Mouse (Mus musculus) urinary bladder, postnatal 4 days (tissue): Measurements from ENCODE around the gene Gm49358.

ENCODE experiments used
- DNase-seq, 2 experiments: peaks; one replicate each; pipeline ENCODE4 v3.0.0; 2021 to 2022; ENCODE audit warnings: low spot score in 2 of 2

The Gm49358 gene

DNA sequence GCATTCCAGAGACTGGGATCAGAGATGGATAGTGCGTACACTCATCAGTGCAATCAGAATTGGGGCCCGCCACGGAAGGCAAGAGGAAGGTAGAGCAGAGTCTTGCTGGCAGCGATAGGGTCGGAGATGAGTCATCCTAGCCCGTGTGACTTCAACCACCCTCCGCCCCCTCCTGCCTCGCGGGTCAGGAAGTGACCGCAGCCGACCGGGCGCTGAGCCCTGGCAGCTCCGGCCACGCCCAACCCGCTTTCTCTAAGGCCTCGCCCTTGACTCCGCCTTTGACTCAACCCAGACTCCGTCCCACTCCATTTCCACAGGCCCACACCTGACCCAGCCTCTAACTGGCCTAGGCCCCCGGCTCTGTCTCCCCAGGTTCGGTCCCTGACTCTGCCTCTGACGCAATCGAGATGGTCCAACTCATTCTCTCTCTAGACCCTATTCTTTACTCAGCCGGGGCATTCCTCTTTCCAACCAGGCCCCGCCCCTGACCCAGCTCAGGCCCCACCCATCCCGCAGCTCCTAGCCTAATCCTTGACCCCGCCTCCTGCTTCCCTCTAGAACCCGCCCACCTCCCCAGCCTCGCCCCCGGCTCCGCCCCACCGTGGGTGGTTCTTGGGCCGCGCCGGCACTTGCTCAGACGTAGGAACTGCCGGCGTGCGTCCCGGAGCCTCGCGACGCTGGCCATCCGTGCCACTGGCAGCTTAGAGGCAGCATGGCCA, 14.8 kb downstream of the Gm49358 start, which contains the start of gene Nt5dc3:
Nt5dc3 (plus strand) TSS at position 608 of the 719 bp plus-strand sequence.
- DNase-seq = peak; percentile 95

DNA sequence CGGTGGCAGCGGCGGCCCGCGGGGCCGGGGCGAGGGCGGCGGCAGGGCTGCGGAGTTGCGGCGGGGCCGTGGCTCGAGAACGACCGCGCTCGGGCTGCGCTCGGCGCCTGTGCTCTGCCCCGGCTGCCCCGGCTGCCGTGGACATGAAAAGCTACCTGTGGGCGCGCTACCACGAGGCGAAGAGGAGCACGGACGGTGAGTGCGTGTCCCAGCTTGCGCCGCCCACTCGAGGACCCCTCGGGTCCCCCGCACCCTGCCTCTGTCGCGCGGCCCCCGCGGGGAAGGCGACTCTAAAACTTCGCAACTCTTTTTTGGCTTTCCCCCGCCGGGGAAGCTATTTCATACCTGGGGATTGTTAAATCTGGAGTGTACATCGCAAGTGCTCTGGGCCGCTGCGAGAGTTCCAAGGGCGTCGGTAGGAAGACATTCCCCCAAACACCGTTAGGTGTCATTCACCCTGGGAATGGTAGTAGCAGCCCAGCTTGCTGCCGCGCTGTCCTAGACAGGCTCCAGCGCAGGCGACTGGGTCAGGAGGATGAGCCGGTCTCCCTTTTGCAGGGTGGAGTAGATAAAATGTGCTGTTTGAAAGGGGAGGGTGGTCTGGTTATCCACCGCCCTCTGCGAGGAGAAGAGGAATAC, 15.5 kb downstream of the Gm49358 start:
- DNase-seq = no peak

DNA sequence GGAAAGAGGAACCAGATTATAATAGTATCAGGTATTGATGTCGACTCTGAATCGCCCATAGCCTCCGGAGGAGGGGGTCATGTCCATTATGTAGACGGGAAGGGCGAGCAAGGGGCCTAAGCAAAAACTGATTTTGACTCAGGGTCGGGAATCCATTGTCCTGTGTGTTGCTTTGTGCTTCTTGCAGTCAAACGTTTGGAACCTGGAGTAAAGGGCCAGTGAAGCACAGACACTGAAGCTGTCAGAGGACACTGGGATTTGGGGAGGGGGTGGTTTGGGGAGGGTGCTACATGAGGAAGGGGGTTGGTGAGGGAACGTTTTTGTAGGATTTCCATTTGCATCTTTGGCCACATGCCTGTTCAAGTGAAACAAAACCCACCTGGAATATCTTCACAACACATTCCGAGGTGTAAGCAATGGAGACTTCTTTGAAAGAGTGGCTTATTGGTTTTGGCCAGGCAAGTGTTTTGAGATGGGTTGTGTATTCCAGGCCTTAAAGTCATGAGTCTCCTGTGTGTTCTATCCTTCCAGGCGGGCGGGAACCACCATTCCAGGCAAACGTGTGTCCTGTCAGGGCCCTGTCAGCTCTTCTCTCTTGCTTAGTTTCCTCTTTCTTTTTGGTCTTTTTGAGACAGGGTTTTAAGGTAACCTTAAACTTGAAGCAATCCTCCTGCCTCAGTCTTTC, 16.2 kb downstream of the Gm49358 start:
- no peak for DNase-seq

DNA sequence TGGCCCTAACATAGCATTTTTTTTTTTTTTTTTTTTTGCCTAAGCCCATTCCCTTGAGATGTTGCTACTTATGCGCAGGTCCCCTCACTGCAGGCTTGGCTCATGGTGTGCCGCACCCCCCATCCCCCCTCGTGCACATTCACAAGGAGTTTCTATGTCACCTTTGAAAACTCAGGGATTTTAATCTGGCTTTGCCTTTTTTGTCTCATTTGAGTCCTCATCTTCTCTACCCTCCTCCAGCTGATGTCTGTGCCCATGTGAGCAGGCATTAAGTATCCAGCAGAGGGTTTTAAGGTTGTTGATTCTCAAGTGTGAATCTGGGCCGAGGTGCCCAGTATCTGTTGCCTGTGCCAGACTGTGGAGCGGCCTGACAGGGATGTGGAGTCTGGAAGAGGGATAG, 17.9 kb downstream of the Gm49358 start:
- no peak for DNase-seq

DNA sequence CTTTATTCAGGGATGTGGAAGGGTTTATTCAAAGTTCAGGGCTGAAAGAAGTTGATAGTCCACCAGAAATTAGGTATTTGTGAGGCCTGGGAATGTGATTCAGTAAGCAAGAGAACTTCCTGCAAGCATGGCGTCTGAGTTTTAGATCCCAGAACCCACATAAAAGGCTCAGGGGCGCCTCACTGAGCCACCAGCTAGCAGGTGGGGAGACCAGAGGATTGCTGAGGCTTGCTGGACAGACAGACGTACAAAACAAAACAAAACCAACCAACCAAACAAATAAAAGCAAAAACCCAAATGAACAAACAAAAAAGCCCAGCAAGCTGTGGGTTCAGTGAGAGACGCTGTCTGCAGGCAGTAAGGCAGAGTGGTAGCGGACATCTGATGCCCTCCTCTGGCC, 18.9 kb downstream of the Gm49358 start:
- DNase-seq = no peak

DNA sequence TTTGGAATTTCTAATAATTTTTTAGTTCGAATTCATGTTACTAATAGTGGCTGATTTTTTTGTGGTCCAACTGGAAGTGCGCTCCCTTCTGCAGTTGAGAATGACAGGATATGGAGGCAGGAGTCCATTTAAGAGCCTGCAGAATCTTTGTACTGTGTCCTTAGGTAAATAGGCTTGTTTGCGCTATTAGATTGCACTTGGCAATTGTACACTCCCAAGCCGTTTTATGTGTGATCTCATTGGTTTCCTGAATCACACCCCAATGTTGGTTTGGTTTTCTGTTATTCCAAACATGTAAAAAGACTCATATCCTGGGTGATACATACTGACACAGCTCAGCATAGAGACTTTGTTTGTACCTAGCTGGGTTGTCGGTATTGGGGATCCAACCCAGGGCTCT, 19.8 kb downstream of the Gm49358 start:
- no peak for DNase-seq

DNA sequence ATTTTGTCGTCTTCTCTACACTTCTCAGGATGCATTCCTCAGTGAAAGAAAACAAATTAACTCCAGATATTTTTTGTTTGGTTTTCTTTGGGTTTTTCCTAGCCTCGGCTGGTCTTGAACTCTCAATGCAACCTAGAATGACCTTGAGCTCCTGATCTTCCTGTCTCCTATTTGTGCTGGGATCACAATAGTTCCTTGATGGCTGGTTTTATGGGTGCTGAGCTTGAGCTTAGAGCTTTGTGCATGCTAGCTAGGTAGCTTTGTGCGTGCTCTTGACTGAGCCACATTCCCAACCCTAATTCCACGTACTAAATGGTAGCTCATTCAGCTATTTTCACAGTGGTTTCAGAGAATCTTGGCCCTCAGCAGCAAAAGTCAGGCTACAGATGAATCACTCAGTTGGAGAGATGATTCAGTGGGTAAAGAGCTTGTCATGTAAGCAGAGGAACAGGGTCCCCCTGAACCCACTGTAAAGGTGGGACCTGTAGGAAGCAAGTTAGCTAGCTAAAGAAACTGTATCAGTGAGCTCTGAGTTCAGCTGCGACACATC, 20.4 kb downstream of the Gm49358 start:
- no peak for DNase-seq

DNA sequence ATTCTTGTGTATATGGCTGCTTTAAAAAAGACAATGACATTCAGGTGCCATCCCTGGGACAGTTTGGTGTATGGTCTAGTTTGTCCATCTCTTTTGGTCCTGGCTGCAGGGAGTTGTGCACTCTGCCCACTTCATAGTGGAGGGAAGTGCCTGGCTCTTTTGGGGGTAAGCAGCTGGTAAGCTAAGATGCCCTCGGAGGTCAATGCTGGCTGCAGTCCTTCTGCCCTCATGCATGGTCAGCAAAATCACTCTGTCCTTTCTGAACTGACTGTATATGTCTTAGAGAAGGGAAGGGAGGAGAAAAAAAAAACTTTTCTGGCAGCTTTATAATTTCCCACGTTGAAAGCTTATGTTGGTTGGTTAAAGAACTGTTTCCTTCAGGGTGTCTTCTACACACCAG, 21.6 kb downstream of the Gm49358 start:
- no peak for DNase-seq

DNA sequence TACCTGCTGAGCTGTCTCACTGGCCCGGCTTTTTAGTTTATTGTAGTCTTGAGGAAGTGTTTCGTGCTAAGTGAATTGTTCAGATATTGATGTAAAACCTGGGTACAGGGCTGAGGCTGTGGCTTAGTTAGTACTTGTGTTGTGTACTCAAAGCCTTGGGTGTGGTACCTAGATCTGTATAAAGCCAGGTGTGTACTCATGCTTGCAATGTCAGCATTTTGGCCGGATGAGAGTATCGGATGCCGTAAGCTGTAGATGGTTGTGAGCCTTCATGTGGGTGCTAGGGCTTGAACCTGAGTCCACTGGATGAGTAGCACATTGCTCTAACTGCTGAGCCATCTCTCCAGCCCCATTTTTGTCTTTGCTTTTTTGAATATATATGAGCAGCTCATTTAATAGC, 22.3 kb downstream of the Gm49358 start:
- no peak for DNase-seq

DNA sequence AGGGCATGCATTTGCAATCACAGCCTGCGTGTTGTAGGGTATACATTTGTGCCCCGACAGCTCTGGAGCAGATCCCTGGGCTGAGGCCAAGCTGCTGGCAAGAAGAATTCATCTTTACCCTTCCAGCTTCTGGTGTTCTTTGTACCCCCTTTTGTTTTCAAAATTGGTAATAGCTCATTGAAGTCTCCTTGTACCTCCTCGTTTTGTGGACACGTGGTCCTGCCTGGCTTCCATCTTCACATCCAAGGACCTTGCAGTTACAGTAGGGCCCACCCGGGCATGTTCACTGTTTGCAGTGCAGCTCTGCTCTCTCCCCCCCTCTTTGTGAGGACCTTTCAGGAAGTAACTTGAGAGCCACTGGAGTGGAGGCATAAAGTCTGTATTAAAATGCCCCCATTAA, 24.4 kb downstream of the Gm49358 start:
- no peak for DNase-seq

DNA sequence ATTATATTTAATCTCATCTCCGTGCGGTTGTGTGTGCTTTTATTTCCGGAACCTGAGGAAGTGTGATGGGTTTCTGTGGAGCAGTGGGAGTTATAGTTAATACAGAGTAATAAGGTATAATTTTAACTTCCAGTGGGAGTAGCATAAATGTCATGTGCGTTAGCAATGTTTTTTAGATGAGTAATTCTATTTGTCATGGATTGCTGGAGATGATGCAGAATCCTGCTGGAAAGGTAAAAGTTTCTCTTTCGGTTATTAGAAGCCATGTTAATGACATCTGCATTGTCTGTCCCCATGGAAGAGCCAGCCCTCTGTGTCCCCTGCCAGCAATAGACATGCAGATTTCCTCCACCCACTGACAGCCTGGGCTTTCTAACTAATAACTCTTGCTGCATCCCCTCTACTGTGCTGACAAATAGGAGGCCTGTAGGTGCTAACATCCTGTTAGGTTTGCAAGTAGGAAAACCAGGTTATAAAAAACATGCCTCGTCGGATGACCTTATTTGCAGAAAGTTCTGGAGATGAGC, 25.4 kb downstream of the Gm49358 start:
- DNase-seq = no peak

DNA sequence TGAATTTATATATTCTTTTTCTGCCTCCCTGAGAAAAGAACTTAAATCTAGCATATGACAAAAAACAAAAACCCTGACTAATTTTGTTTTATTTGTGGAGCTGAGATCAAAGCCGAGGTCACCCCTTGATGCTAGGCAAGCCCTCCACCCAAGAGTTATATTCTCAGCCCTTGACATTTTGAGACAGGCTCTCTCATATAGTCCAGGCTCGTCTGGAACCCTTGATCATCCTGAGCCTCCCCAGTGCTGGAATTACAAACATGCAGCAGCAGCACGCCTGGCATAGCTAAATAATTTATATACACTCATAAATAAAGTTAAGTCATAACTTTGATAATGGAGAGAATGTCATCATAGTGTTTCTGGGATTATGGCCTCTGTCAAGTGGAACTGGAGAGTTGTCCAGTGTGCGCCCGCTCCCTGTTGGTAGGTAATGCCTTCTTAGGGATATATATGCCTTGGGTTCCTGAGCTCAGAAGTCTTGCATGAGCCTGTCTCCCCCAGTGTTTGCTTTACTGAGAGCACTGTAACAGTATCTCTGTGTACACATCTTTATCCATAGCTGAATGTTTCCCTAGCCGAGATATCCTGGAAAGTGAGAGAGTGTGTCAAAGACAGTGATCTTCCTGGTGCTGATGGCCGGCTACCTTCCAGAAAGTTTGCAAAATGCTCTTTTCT, 27.9 kb downstream of the Gm49358 start:
- DNase-seq = no peak

DNA sequence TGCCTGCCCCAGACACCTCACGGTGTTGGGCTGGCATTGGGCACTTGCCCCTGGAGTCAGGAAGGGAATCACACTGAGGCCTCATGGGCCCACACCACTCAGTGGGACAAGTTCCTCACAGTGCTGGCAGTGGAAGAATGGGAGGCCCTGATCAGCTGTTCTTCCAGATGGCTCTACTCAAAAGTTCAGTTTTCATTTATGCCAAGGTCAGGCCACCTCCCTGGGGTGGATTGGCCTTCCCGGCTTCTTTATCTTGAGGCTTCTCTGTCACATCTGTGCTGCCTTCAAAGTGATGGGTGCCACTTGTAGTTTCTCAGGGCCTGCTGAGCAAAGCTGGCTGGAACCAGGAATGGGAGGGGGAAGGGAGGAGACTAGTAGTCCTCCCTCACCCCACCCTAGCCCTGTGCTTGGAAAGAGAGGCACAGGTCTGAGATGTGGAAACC, 29.8 kb downstream of the Gm49358 start:
- no peak for DNase-seq

DNA sequence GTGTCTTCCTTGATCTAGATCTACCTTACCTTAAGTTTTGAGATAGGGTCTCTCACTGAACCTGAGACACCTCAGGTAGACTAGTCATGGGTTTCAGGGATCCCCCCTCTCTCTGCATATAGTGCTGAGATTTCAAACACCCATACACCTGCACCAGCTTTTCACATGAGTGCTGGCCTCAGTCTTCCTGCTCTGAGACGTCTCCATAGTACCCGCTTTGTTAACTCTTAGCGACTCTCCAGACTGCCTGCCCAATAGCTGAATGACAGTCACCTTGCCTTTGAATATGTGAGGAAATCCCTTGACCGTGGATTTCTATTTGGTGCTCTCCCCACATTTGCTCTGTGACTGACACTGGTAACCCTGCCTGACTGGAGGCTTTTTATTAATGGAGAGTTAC, 30.4 kb downstream of the Gm49358 start:
- no peak for DNase-seq

DNA sequence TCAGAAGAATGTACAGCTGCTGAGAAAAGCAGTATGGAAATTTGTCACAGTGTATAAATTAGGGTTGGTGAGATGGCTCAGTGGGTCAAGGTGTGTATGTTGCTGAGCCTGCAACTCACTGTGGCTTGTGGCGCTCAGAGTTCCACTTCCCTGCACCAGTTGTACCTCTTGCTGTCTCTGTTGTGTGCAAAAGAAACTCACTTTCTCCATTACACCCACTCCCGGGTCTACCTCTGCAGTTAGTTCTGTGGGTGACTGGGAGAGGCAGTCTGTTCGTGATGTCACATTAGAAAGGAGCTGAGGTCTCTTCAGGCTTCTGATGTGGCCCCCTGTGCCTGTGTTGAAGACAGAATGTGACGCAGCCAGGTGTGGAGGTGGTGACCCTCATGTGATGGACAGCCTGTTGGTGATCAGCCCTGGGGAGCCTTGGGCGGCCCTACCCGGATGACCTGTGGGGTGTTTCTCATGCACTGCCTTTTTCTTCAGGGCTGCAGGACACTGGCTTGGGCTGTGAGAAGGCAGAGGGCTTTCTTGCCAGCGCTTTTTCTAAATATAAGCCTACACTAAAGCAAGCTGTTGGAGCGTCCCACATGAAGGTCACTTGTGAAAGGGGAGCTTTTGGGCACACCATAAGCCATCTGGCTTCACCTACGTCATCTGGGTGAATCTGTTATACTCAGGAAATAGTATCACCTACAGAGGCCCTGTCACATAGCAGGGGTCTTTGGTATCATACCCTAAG, 31.2 kb downstream of the Gm49358 start:
- no peak for DNase-seq

DNA sequence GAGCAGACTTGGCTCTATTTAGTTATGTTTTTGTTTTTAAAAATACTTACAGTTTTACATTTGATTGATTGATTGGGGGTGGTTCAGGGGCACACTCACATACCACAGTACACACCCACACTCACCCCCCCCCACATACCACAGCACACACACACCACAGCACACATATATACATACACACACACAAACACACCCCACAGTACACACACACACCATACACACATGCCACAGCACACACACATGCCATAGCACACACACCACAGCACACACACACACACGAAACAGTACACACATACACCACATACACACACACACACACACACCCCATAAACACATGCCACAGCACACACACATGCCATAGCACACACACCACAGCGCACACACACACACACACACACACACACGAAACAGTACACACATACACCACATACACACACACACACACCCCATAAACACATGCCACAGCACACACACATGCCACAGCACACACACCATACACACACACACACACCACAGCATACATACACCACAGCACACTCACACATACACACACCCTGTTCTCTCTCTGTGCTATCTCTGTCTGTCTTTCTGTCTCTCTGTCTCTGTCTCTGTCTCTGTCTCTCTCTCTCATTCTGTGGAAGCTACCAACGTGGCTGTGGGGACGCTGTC, 32.4 kb downstream of the Gm49358 start:
- no peak for DNase-seq

DNA sequence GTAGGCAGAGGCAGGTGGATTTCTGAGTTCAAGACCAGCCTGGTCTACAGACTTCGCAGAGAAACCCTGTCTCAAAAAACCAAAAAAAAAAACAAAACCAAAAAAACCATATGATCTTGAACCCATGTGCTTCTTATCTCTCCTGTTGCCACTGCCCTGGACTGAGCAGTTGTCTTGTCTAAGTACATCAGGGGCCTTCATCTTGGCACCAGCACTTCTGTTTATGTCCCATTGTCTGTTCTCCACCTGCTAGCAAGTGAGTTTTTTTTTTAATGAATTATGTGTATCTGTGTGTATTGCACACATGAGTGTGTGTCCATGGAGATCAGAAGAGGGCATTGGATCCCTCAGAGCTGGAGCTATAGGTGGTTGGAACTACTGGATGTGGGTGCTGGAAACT, 43.6 kb downstream of the Gm49358 start:
- no peak for DNase-seq

DNA sequence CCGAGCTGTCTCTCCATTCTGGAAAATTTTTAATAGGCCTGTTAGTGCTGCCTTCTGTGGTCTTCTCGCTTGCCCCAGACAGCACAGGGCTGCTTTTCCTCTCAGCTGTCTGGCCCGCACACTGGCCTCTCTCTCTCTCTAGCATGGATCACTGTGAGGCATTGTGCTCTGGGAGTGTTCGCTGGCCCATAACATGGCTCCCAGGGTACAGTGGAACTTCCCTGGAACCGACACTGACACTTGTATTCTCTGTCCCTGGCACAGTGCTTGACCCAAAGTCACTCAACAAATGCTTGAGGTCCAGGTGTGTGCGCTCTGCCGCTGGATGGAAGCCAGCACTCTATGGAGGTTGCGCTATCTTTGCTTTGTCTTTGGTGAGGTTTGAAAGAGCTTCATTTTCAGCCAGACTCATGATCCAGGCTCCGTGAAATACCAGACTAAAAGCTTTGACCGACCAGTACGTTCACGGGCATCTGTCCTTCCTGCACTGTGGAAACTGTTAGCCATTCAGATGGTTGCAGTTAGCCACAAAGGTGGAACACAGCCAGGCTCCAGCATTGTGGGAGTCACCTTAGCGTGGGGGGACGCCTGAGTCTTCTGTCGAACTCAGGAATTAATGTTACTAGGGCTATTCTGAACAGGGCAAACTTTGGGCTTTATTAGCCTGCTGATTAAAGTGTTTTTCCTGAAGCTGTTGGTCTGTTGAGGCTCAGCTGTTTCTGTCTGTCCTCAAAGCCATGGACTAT, 44.4 kb downstream of the Gm49358 start:
- DNase-seq = no peak

DNA sequence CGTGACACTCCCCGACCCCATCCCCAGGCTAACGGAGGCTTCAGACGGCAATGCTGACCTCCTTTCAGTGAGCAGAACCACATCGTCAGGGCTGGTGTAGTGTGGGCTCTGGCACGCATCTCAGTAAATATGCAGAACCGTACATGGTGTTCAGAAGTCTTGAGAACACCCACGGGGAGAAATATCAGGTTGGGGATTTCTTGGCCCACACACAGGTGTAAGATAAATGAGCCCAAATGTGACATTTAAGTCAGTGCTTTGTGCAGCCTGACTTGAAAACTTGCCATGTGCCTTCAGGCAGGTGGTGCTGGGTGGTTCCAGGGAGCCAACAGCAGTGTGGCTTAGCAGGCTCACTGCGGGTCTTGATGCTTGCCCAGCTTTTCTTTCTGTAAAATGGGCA, 46.2 kb downstream of the Gm49358 start:
- no peak for DNase-seq

DNA sequence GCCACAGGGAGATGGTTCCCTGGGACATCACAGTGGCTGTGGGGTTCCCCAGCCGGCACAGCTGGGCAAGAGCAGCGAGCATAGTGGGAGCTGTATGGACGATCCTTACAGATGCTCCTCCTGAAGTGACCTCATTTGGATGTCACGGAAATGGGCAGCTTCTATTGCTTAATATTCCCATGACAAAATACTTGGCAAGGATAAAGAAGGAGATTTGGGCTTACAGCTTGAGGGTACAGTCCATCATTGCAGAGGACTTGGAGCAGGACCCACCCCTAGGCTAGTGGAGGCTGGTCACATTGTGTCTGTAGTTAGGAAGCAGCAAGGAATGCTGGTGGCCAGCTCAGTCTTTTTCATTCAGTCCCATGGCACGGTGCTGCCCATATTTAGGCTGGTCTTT, 46.8 kb downstream of the Gm49358 start:
- DNase-seq = no peak
